Mouse (Mus musculus) thymus, adult 2 months (tissue): ENCODE results near the gene Med17. TPM values are rescaled to one million over a fixed set of nuclear protein-coding genes. Genes with fewer than 3 reads are reported as not detected.

Source experiments
- DNase-seq: peaks from one replicate; pipeline ENCODE4 v3.0.0; 2021
- H3K27ac ChIP-seq: fragments of 200-500 bp; 2 replicates; pipeline ENCODE4 v1.5.1; 2012; ENCODE audit warnings: low read length, control low read depth; ENCODE audit not compliant: control insufficient read depth, insufficient read depth
- H3K27me3 ChIP-seq: fragments of 200-500 bp; 2 replicates; pipeline ENCODE4 v1.6.1; 2012; ENCODE audit warnings: mild to moderate bottlenecking, low read length, moderate library complexity, mixed read lengths; ENCODE audit not compliant: control insufficient read depth, insufficient read depth
- H3K36me3 ChIP-seq: fragments of 200-500 bp; 2 replicates; pipeline ENCODE4 v1.6.1; 2012; ENCODE audit warnings: mild to moderate bottlenecking, low read length, moderate library complexity; ENCODE audit not compliant: control insufficient read depth, insufficient read depth
- H3K4me1 ChIP-seq: fragments of 200-500 bp; replicated peaks from 2 replicates; pipeline ENCODE4 v1.6.1; 2012; ENCODE audit warnings: low read length; ENCODE audit not compliant: control insufficient read depth, insufficient read depth
- H3K4me3 ChIP-seq: fragments of 200-500 bp; 2 replicates; pipeline ENCODE4 v1.5.1; 2012; ENCODE audit warnings: mild to moderate bottlenecking, low read length, control low read depth, moderate library complexity; ENCODE audit not compliant: control insufficient read depth, insufficient read depth
- CTCF ChIP-seq: fragments of 200-500 bp; IDR thresholded peaks from 2 replicates; pipeline ENCODE4 v1.5.1; 2012; ENCODE audit warnings: mild to moderate bottlenecking, control low read depth, low read length, moderate library complexity, borderline replicate concordance; ENCODE audit not compliant: control insufficient read depth, poor library complexity, insufficient read depth; ENCODE audit errors: extremely low read depth
- POLR2A ChIP-seq: fragments of 200-500 bp; IDR thresholded peaks from 2 replicates; pipeline ENCODE4 v1.6.1; 2012; ENCODE audit warnings: mild to moderate bottlenecking, low read length, control low read depth, moderate library complexity; ENCODE audit not compliant: control insufficient read depth, poor library complexity, insufficient read depth; ENCODE audit errors: extremely low read depth
- WGBS: fragments of 180-500 bp; shearing (Covaris S2); methylation state at CpG from one replicate; pipeline ENCODE4 v1.1.7; 2018; 5-methylcytosine and 5-hydroxymethylcytosine counted together
- polyA plus RNA-seq: library from polyadenylated mRNA; depleted of rRNA; stranded (reverse); fragments of >200 nt; gene quantifications from 2 replicates; pipeline ENCODE4 v1.2.3, GENCODE M21; 2012

Med17 gene
- polyA plus RNA-seq, 1 experiment = 50.7 TPM

GRCm38 (mm10) chr9:15297112-15297511 is 17.4 kb upstream of the Med17 start:
- Histone ChIP-seq H3K4me1 (no peaks in the 10 kb centered on the region), H3K27me3 (no peaks in the 10 kb centered on the region), H3K36me3 (no peaks in the 10 kb centered on the region), H3K27ac (no peak overlapping the region), H3K4me3 (no peak overlapping the region)
- TF ChIP-seq POLR2A (no peak), CTCF (no peak)
- no peak for DNase-seq
- WGBS = 93% methylated on average over 7 of the region's 7 CpGs

GRCm38 (mm10) chr9:15289251-15289650 is 9.5 kb upstream of the Med17 start:
- 6% methylated on average over 6 of the region's 6 CpGs for WGBS
- Histone ChIP-seq H3K36me3 (no peaks in the 10 kb centered on the region), H3K27me3 (no peaks in the 10 kb centered on the region), H3K27ac (no peak overlapping the region), H3K4me1 (no peaks in the 10 kb centered on the region; the same call in 1 of the 2 replicates), H3K4me3 (no peak overlapping the region)
- DNase-seq = no peak
- no peak for TF ChIP-seq POLR2A
- TF ChIP-seq CTCF = no peak

DNA sequence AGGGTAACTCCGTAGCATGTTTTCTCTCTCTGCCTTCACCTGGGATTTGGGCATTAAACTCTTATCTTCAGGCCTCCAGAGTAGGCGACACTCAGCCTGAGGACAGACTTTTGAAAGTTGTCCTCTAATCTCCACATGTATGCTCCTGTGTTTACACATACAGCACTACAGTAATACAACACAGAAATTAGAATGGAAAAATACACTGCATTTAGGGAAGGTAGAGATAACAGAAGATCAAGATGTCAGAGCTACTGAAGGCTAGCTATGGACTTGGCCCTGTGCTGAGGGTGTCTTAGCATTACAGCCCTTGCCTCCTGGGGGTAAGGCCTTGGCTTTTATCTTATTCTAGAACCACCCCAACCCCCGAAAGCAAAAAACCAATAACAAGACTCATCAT is 8.7 kb upstream of the Med17 start:
- no peaks in the 10 kb centered on the region for H3K36me3 ChIP-seq
- 96% methylated on average over 3 of the region's 3 CpGs for WGBS
- H3K27ac ChIP-seq = no peak overlapping the region
- H3K4me3 ChIP-seq = no peak overlapping the region
- TF ChIP-seq POLR2A (no peak), CTCF (no peak)
- no peaks in the 10 kb centered on the region; the same call in 1 of the 2 replicates for H3K4me1 ChIP-seq
- no peaks in the 10 kb centered on the region for H3K27me3 ChIP-seq
- DNase-seq = no peak

GRCm38 (mm10) chr9:15287846-15288245 is 8.1 kb upstream of the Med17 start:
- DNase-seq = no peak
- H3K27me3 ChIP-seq = no peaks in the 10 kb centered on the region
- no peak for TF ChIP-seq CTCF
- WGBS = 82% methylated on average over 6 of the region's 6 CpGs
- H3K4me1 ChIP-seq = no peaks in the 10 kb centered on the region; the same call in 1 of the 2 replicates
- no peak overlapping the region for H3K27ac ChIP-seq
- no peaks in the 10 kb centered on the region for H3K36me3 ChIP-seq
- H3K4me3 ChIP-seq = no peak overlapping the region

- TF ChIP-seq CTCF (no peak), POLR2A (no peak)
- H3K36me3 ChIP-seq = no peaks in the 10 kb centered on the region
- WGBS = 94% methylated on average over 3 of the region's 3 CpGs
- no peak overlapping the region for H3K4me3 ChIP-seq
- peaks cover 3% of the 10 kb centered on the region for H3K4me1 ChIP-seq
- H3K27ac ChIP-seq = no peak overlapping the region
- peak; percentile 24 for DNase-seq
- H3K27me3 ChIP-seq = no peaks in the 10 kb centered on the region
These were observed 5.7 kb upstream of the Med17 start for GRCm38 (mm10) chr9:15285443-15285842.

DNA sequence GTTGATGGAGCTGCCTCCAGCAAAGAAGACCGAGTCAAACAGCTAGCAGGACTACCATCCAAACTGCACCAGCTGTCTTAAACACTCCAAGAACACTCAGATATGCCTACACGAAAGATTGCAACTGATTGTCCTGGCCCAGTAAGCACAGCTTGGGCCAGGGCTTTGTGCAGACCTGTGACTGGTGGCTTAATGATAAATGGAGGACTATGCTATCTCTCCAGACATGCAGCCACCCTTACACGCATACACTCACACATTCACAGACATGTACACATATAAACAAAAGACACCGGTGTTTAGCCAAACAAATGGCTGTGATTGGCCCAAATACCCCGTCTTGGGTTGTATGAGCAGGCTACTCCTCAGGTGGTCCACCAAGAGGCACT is 754 bp upstream of the Med17 start:
- Histone ChIP-seq H3K36me3 (peaks cover 6% of the 10 kb centered on the region), H3K27me3 (no peaks in the 10 kb centered on the region), H3K27ac (no peak overlapping the region), H3K4me1 (peaks cover 5% of the 10 kb centered on the region), H3K4me3 (no peak overlapping the region; the same call in 1 of the 2 replicates)
- DNase-seq = peak; percentile 2
- WGBS = 60% methylated on average over 5 of the region's 5 CpGs
- TF ChIP-seq POLR2A = no peak
- no peak for TF ChIP-seq CTCF

- DNase-seq = no peak
- Histone ChIP-seq H3K27me3 (no peaks in the 10 kb centered on the region), H3K36me3 (peaks cover 18% of the 10 kb centered on the region), H3K4me1 (peaks cover 5% of the 10 kb centered on the region), H3K4me3 (peak overlapping the region; percentile 71), H3K27ac (no peak overlapping the region; the same call in 1 of the 2 replicates)
- WGBS = 3% methylated on average over 19 of the region's 19 CpGs
- TF ChIP-seq CTCF = no peak
- TF ChIP-seq POLR2A = no peak
These were observed 537 bp downstream of the Med17 start for GRCm38 (mm10) chr9:15279139-15279648.
